In the genomic region with DNA sequence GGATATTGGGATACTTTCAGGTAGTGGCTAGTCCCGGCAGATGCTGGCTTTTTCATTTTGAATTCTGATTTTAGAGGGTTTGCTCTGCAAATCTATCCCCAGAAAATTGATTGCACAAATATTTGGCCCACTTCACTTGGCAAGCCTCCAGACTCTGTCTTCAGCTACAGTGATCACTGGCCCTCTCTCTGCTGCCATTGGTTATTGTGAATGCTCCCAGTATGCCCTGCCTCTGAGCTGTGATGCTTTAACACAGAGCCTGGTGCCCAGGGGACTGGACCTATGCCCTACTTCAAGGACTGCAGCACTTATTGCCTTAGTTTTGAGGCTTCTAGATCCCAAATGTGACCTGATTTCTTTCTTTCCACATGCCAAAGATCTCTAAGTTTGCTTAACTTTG, we compare ENCODE assay signal across 28 mouse cellular contexts.
DNase-seq lines count a peak whose midpoint lies in the region.
"Had no signal": no experiment of that assay in that cellular context is flagged by ENCODE, and none has a peak within 500 bp of the region (broad histone marks: within the 10 kb centered on the region; RNA-seq: fewer than 3 reads in every experiment).

No protein-coding gene starts in this region.

- DNase-seq in adrenal gland, postnatal 14 days: peak; percentile 73
- DNase-seq in adrenal gland, adult 8-10 months: no peak
- DNase-seq in gastrocnemius, postnatal 25 days: peak; percentile 15
- DNase-seq in gastrocnemius, postnatal 10 days: no peak
- DNase-seq in NIH3T3 (ENCODE audit: low read depth): peak; percentile 15
- DNase-seq in neural tube, embryonic 10.5 days (ENCODE audit: extremely low spot score, low spot score): no peak
- DNase-seq: cerebellum, adult 9-10 months; embryo, embryonic 11 days; heart, postnatal 36 days; kidney, adult 2 months; kidney, postnatal 36 days; liver, embryonic 13.5 days; lung, adult 18-20 months; lung, postnatal 10 days; right cerebral cortex, adult 18-20 months; thymus, adult 2 months; thymus, postnatal 36 days had no signal

- peak overlapping the region; percentile 49 for H3K4me3 ChIP-seq in brown adipose tissue, adult 24 weeks (ENCODE audit: insufficient read depth, low read depth, low read length)
- H3K4me3 ChIP-seq: embryonic facial prominence, embryonic 12.5 days; forebrain, embryonic 15.5 days; heart, embryonic 10.5 days; hindbrain, embryonic 12.5 days; intestine, embryonic 15.5 days; layer of hippocampus, adult 2 months; limb, embryonic 13.5 days; liver, embryonic 13.5 days; midbrain, embryonic 15.5 days; neural tube, embryonic 12.5 days had no signal

- H3K27ac ChIP-seq in brown adipose tissue, adult 24 weeks (replicated peaks; ENCODE audit: low read depth, low read length): peak overlapping the region; percentile 51
- H3K27ac ChIP-seq: embryonic facial prominence, embryonic 12.5 days; forebrain, embryonic 15.5 days; heart, embryonic 10.5 days; hindbrain, embryonic 12.5 days; hindbrain, postnatal 0 days; intestine, embryonic 15.5 days; layer of hippocampus, adult 2 months; limb, embryonic 13.5 days; liver, embryonic 13.5 days; midbrain, embryonic 15.5 days; neural tube, embryonic 12.5 days had no signal

- peaks cover 9% of the 10 kb centered on the region for H3K4me1 ChIP-seq in brown adipose tissue, adult 24 weeks (ENCODE audit: control insufficient read depth, insufficient read depth, insufficient read length, low read length)
- H3K4me1 ChIP-seq: embryonic facial prominence, embryonic 12.5 days; hindbrain, embryonic 12.5 days; intestine, embryonic 15.5 days; liver, embryonic 13.5 days; neural tube, embryonic 12.5 days had no signal

Comparison
In these comparisons a context has a peak if more than half of its experiments do, and no peak if none do; other contexts are left out.
1. DNase-seq: peak in adrenal gland, postnatal 14 days (single experiment), gastrocnemius, postnatal 25 days (single experiment) and NIH3T3 (single experiment); none in adrenal gland, adult 8-10 months (single experiment), gastrocnemius, postnatal 10 days (single experiment) and neural tube, embryonic 10.5 days (single experiment).